Mouse (Mus musculus) midbrain, embryonic 14.5 days (tissue): ENCODE measurements around the gene B4gat1. TPM values are rescaled to one million over a fixed set of nuclear protein-coding genes. Genes with fewer than 3 reads are reported as not detected.

Experiments
- ATAC-seq: fragments of 200-750 bp; cut with Nextera tagmentation; 2 replicates; pipeline ENCODE4 v1.8.0; 2017; ENCODE audit warnings: moderate number of reproducible peaks, moderate library complexity; ENCODE audit not compliant: low FRiP score, low TSS enrichment
- DNase-seq: peaks from one replicate; pipeline ENCODE4 v3.0.0-alpha.2; 2015
- H3K27ac ChIP-seq: fragments of 300-500 bp; sonication (generic); replicated peaks from 2 replicates; pipeline ENCODE4 v1.5.1; 2014; ENCODE audit warnings: mild to moderate bottlenecking, low read depth, low read length, moderate library complexity
- H3K27me3 ChIP-seq: fragments of 300-500 bp; sonication (generic); 2 replicates; pipeline ENCODE4 v1.6.1; 2014; ENCODE audit warnings: low read length, control low read depth, mixed read lengths; ENCODE audit not compliant: control insufficient read depth, insufficient read depth
- H3K36me3 ChIP-seq: fragments of 300-500 bp; sonication (generic); 2 replicates; pipeline ENCODE4 v1.6.1; 2014; ENCODE audit warnings: low read length, control low read depth; ENCODE audit not compliant: control insufficient read depth, insufficient read depth
- H3K4me1 ChIP-seq: fragments of 300-500 bp; sonication (generic); 2 replicates; pipeline ENCODE4 v1.6.1; 2014; ENCODE audit warnings: mild to moderate bottlenecking, antibody characterized with exemption, low read length, control low read depth; ENCODE audit not compliant: control insufficient read depth, insufficient read depth
- H3K4me2 ChIP-seq: fragments of 300-500 bp; sonication (generic); 2 replicates; pipeline ENCODE4 v1.6.1; 2014; ENCODE audit warnings: mild to moderate bottlenecking, low read length, moderate library complexity
- H3K4me3 ChIP-seq: fragments of 300-500 bp; sonication (generic); replicated peaks from 2 replicates; pipeline ENCODE4 v1.5.1; 2014; ENCODE audit warnings: low read depth, low read length
- H3K9ac ChIP-seq: fragments of 300-500 bp; sonication (generic); replicated peaks from 2 replicates; pipeline ENCODE4 v1.6.1; 2014; ENCODE audit warnings: mild to moderate bottlenecking, low read length, moderate library complexity
- H3K9me3 ChIP-seq: fragments of 300-500 bp; sonication (generic); 2 replicates; pipeline ENCODE4 v1.6.1; 2016; ENCODE audit warnings: low read length, control low read depth, mixed read lengths; ENCODE audit not compliant: control insufficient read depth
- WGBS: fragments of 180-500 bp; shearing (Covaris S2); extraction: QIAGEN DNeasy Blood & Tissue Kit; methylation state at CpG from one replicate; pipeline ENCODE4 v1.1.7; 2014; 5-methylcytosine and 5-hydroxymethylcytosine counted together
- polyA plus RNA-seq: library from polyadenylated mRNA; unstranded; fragments of >200 nt; fragmentation: Nextera tagmentation; extraction: Ambion mirVana; gene quantifications from 2 replicates; pipeline ENCODE4 v1.2.1, GENCODE M21; 2014

B4gat1 gene
- polyA plus RNA-seq, 1 experiment from 2014 or later, result 69.7 TPM

GRCm38 (mm10) chr19:5069486-5069885 is 30.9 kb downstream of the B4gat1 start:
- Histone ChIP-seq H3K36me3 (no peaks in the 10 kb centered on the region), H3K4me2 (no peak overlapping the region), H3K4me1 (peaks cover 31% of the 10 kb centered on the region), H3K9ac (no peak overlapping the region), H3K27me3 (peaks cover 33% of the 10 kb centered on the region), H3K27ac (no peak overlapping the region), H3K4me3 (no peak overlapping the region), H3K9me3 (no peaks in the 10 kb centered on the region)
- no peak for ATAC-seq
- 85% methylated on average over 5 of the region's 5 CpGs for WGBS
- DNase-seq, result no peak

- H3K9me3 ChIP-seq, result no peaks in the 10 kb centered on the region
- WGBS, result 88% methylated on average over 7 of the region's 7 CpGs
- no peaks in the 10 kb centered on the region for H3K36me3 ChIP-seq
These were observed 31.4 kb downstream of the B4gat1 start for GRCm38 (mm10) chr19:5069978-5070377.

DNA sequence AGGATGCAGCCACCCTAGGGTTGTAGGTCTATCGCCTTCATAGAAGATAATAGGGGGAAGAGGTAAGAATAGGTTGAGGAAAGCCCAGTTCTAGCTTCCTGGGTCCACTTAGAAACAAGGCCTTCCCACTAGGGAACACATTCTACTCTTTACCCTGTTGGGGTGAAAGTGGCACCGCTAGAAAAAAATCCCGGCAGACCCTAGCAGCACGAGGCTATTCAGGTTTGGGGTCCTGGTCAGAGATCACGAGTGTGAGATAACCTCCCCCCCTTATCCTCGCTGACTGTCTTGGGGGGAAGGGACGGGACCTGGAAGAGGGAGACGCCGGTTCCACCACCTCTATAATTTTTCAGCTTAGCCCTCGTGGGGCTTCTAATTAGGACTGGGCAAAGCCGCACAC is 32.5 kb downstream of the B4gat1 start:
- H3K4me1 ChIP-seq, result peaks cover 31% of the 10 kb centered on the region
- H3K27ac ChIP-seq, result 0 out of 2 replicates have a peak overlapping the region, but pooled peaks have one; percentile 26
- H3K27me3 ChIP-seq, result peaks cover 33% of the 10 kb centered on the region

More at GRCm38 (mm10) chr19:5069978-5070377, 31.4 kb downstream of the B4gat1 start:
- no peak overlapping the region for H3K9ac ChIP-seq
- H3K4me1 ChIP-seq, result peaks cover 31% of the 10 kb centered on the region
- DNase-seq (no peak), ATAC-seq (no peak)
- H3K4me3 ChIP-seq, result no peak overlapping the region
- H3K27ac ChIP-seq, result no peak overlapping the region
- H3K27me3 ChIP-seq, result peaks cover 33% of the 10 kb centered on the region
- no peak overlapping the region for H3K4me2 ChIP-seq

DNA sequence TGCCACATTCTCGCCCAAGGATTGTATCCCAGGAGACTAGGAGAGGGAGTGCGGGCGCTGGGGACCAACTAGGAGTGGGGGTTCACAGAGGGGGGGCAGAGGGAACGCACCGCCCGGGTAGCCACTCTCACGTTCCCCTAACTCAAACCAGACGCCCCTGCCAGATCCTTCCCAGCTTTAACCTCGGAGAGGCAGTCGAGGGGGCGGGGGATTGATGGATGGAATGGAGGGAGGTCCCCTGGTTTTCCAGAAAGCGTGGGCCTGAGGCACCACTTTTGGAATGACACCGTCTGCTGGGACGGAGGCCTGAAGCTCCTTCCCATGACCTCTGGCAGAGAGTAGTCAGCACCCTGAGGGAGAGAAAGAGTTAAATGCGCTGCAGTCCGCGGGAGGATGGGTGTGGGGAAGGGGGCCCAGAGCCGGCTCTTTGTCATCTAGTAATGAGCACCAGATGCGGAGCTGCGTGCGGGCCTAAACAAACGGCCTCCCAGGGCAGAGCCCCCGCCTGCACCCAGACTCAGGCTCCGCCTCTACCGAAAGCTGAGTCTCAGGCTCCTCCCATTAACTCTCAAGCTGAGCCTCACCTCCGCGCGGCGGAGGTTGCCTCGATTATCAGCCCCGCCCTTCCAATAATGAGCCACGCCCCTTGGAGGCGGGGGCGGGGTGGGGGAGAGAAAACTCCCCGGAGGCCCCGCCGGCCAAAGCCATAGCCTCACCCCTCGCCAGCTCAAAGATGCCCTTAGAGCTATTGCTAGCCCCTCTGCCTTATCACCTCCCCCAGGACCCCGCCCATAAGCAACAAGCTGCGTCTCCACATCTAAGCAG is 33.1 kb downstream of the B4gat1 start:
- ATAC-seq, result peak; percentile 86
- H3K36me3 ChIP-seq, result no peaks in the 10 kb centered on the region
- under 1% methylated on average over 40 of the region's 40 CpGs for WGBS
- H3K4me3 ChIP-seq, result peak overlapping the region; percentile 41
- peak; percentile 85 for DNase-seq
- H3K27ac ChIP-seq, result 0 out of 2 replicates have a peak overlapping the region, but pooled peaks have one; percentile 26
- H3K9me3 ChIP-seq, result no peaks in the 10 kb centered on the region
- H3K4me1 ChIP-seq, result peaks cover 31% of the 10 kb centered on the region
- peak overlapping the region; percentile 47 for H3K9ac ChIP-seq
- peaks cover 33% of the 10 kb centered on the region for H3K27me3 ChIP-seq
- peak overlapping the region; percentile 69 for H3K4me2 ChIP-seq

More for the DNA sequence above, 32.5 kb downstream of the B4gat1 start:
- H3K36me3 ChIP-seq, result no peaks in the 10 kb centered on the region
- no peaks in the 10 kb centered on the region for H3K9me3 ChIP-seq
- peak overlapping the region; percentile 41 for H3K4me3 ChIP-seq
- H3K9ac ChIP-seq, result peak overlapping the region; percentile 47
- DNase-seq, result no peak
- peak overlapping the region; percentile 69 for H3K4me2 ChIP-seq
- 9% methylated on average over 11 of the region's 11 CpGs for WGBS
- no peak for ATAC-seq

GRCm38 (mm10) chr19:5072389-5073019 is 33.9 kb downstream of the B4gat1 start:
- H3K27me3 ChIP-seq, result peaks cover 26% of the 10 kb centered on the region
- H3K9me3 ChIP-seq, result no peaks in the 10 kb centered on the region
- H3K36me3 ChIP-seq, result no peaks in the 10 kb centered on the region
- DNase-seq (peak; percentile 55), ATAC-seq (peak; percentile 9; the same call in 1 of the 2 replicates)
- 3% methylated on average over 20 of the region's 20 CpGs for WGBS
- peak overlapping the region; percentile 41 for H3K4me3 ChIP-seq
- H3K4me1 ChIP-seq, result peaks cover 29% of the 10 kb centered on the region
- no peak overlapping the region for H3K9ac ChIP-seq
- peak overlapping the region; percentile 69 for H3K4me2 ChIP-seq
- H3K27ac ChIP-seq, result no peak overlapping the region

- peak; percentile 87 for DNase-seq
- Histone ChIP-seq H3K4me2 (peak overlapping the region; percentile 69), H3K27ac (no peak overlapping the region), H3K4me3 (no peak overlapping the region), H3K36me3 (no peaks in the 10 kb centered on the region), H3K27me3 (peaks cover 22% of the 10 kb centered on the region), H3K4me1 (peaks cover 24% of the 10 kb centered on the region), H3K9me3 (no peaks in the 10 kb centered on the region), H3K9ac (no peak overlapping the region)
- no peak; the same call in 1 of the 2 replicates for ATAC-seq
- WGBS, result 1% methylated on average over 15 of the region's 15 CpGs
These were observed 34.4 kb downstream of the B4gat1 start for GRCm38 (mm10) chr19:5073028-5073427.

DNA sequence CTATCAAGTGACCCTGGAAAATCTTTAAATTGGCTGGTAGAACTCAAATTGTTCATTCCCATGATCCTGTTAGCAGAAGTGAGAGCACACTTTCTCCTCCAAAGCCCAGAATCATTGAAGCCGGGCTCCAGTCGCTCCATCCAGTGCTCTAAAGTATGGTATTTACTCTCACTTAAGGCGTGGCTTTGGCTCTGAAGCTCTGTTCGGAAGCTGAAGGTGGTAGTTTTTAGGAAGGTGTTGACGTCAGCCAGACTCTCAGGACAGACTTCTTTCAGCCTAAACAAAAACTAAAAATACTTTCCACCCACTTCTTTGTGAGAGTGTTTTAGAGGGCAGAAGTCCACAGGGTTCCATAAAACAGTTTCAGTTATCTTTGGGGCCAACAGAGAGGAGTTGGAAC is 34.9 kb downstream of the B4gat1 start:
- no peak overlapping the region for H3K4me2 ChIP-seq
- peaks cover 20% of the 10 kb centered on the region for H3K4me1 ChIP-seq
- WGBS, result 47% methylated on average over 5 of the region's 5 CpGs
- peaks cover 17% of the 10 kb centered on the region for H3K27me3 ChIP-seq
- no peak for ATAC-seq
- DNase-seq, result no peak
- H3K9ac ChIP-seq, result no peak overlapping the region
- H3K9me3 ChIP-seq, result no peaks in the 10 kb centered on the region
- no peak overlapping the region for H3K27ac ChIP-seq
- H3K4me3 ChIP-seq, result no peak overlapping the region
- H3K36me3 ChIP-seq, result no peaks in the 10 kb centered on the region

DNA sequence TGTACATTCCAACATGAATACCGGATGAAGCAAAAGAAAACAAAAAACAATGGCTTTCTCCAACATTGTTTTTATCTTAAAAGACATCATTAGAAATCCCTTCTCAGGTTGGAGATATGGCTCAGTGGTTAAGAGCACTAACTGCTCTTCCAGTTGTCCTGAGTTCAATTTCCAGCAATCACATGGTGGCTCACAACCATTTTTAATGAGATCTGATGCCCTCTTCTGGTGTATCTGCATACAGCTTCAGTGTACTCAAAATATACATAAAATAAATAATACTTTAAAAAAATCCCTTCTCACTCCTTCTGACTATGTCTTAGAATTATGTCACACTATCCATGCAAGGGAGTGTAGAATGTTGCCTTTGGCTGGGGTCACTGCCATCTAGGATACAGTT is 40.7 kb downstream of the B4gat1 start:
- ATAC-seq, result no peak

More for the DNA sequence above, 40.7 kb downstream of the B4gat1 start:
- H3K9me3 ChIP-seq, result no peaks in the 10 kb centered on the region
- H3K27me3 ChIP-seq, result peaks cover 40% of the 10 kb centered on the region
- no peak for DNase-seq
- no peak overlapping the region for H3K4me2 ChIP-seq
- H3K36me3 ChIP-seq, result no peaks in the 10 kb centered on the region
- H3K9ac ChIP-seq, result no peak overlapping the region
- 92% methylated on average over 1 of the region's 1 CpGs for WGBS
- H3K4me1 ChIP-seq, result no peaks in the 10 kb centered on the region
- H3K4me3 ChIP-seq, result no peak overlapping the region
- H3K27ac ChIP-seq, result no peak overlapping the region
